Mouse (Mus musculus) E14TG2a.4 (cell line): ENCODE results near the gene Atp6v1c2.

ENCODE experiments used
- CTCF ChIP-seq: conservative IDR thresholded peaks from 2 replicates; pipeline ENCODE4 v1.5.1; 2014; ENCODE audit warnings: low read length
- NANOG ChIP-seq: IDR thresholded peaks from 2 replicates; pipeline ENCODE4 v1.6.1; 2014; ENCODE audit warnings: borderline replicate concordance, low read length, mixed read lengths
- POU5F1 ChIP-seq: IDR thresholded peaks from 2 replicates; pipeline ENCODE4 v1.6.1; 2014; ENCODE audit warnings: low read length, borderline replicate concordance

DNA sequence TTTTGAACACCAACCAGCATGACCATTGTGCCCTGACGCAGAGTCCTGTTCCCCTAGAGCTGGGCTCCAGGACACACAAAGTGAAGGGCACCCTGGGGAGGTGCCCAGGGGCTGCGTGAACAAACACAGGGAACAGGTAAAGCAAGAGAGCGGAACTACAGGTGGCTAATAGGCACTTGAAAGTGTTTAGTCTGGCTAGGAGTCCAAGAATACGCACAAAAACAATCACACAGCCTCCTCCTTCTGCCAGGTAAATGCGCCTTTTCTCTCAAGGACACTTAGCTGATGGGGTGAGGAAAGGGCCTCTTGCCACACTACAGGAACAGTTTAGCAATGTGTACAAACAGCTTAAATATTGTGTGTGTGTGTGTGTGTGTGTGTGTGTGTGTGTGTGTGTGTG is 13.1 kb downstream of the Atp6v1c2 start:
- no peak for TF ChIP-seq CTCF
- TF ChIP-seq POU5F1, result no peak
- TF ChIP-seq NANOG, result no peak
